Mouse (Mus musculus) spleen, embryonic (tissue): Measurements from ENCODE around the gene Ppp1r32.

Source experiments
- CTCF ChIA-PET: fragments of 350-600 bp; sonication (Branson Sonifier 250); formaldehyde crosslinking; loops from one replicate; lab custom pipeline; 2022; lab: Charles Lee

Ppp1r32 gene

DNA sequence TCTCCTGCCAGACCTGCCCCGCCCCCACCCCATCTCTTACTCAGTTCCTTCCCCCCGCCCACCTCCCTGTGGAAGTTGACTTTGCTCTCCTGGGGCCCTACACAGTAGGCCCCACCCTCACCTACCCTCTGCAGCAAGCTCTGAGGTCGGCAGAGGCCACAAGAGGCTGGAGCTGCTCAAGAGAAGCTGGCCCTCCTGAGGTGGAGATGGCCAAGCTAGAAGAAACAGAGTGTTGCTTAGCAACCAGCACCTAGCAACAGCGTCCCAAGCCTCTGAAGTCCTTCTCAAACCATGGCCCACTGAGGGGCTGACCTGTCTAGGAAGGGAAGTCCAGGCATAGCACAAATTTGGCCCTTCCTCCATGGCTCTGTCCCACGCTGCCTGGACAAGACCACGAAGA is at the start of gene Ppp1r32:
Gene Ppp1r32, minus strand, starts transcription at position 226 of the 400 bp plus-strand sequence.
- CTCF ChIA-PET: no interaction called here

- CTCF ChIA-PET: interaction anchor here (0.6 kb wide), 1 partner anchor 522 kb away, joined by 5 read pairs; no protein-coding TSS in a partner anchor
Observed at GRCm38 (mm10) chr19:10530082-10530481, 47.4 kb upstream of the Ppp1r32 start.

- CTCF ChIA-PET: interaction anchor here (1.0 kb wide), 1 partner anchor 8 kb away, joined by 3 read pairs; no protein-coding TSS in a partner anchor
Observed at GRCm38 (mm10) chr19:10525910-10526309, 43.2 kb upstream of the Ppp1r32 start, which contains the start of gene Sdhaf2. Sdhaf2 (minus strand) TSS chr19:10526142.

GRCm38 (mm10) chr19:10525106-10525901 is 42.6 kb upstream of the Ppp1r32 start, which contains the start of gene Cpsf7:
Cpsf7 (plus strand) TSS chr19:10525266.
- CTCF ChIA-PET: interaction anchor here (0.6 to 1.0 kb wide), 3 partner anchors 9 to 58 kb away, joined by 3 to 10 read pairs (median 4); no protein-coding TSS in a partner anchor

DNA sequence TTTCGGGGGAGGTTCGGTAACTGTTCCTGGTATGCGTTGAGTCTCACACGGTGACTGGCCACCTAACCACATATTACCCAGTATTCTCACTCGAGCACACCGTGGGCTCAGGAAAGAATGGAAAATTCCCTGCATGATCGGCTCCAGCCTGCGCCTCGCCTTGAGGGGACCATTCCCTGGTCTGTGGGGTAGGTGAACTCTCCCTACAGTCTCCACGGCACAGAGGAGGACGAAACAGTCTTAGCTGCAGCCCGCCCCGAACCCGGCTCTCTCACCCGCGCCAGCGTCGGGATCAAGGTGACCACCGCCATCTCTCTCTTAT is 42.0 kb upstream of the Ppp1r32 start:
- CTCF ChIA-PET: interaction anchor here (0.6 kb wide), 1 partner anchor 59 kb away, joined by 10 read pairs; no protein-coding TSS in a partner anchor

GRCm38 (mm10) chr19:10523483-10524080 is 40.9 kb upstream of the Ppp1r32 start:
- CTCF ChIA-PET: interaction anchor here (0.5 to 0.7 kb wide), 5 partner anchors 19 to 1674 kb away, joined by 3 to 6 read pairs (median 3); no protein-coding TSS in a partner anchor

- CTCF ChIA-PET: interaction anchor here (0.7 kb wide), 1 partner anchor 75 kb away, joined by 3 read pairs; no protein-coding TSS in a partner anchor
Observed at GRCm38 (mm10) chr19:10521926-10522325, 39.2 kb upstream of the Ppp1r32 start.

- CTCF ChIA-PET: no interaction called here
Observed at GRCm38 (mm10) chr19:10520355-10520754, 37.6 kb upstream of the Ppp1r32 start.

DNA sequence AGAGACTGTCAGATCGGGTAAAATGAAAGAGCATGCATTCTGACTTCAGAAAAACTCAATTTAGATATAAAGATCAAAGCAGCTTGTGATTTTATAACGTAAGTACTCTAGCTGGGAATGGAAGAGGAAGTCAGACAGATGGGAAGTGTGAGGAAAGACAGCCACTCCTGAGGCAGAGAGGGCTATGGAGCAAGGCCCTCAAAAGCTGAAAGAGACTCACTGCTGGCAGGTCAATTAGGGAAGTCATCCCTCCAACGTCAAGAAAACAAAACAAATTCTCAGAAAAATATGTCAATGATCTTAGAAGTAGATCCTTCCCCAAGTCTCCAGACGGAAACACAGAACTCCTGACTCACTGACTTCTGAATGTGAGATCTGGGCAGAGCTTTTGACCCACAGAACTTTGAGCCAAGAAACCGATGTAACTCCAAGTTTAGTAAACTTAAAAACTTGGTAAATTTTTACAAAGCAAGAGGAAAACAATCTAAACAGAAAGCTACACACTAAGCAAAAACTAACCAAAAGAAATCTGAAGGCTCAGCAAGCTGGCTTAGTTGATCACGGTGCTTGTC is 28.1 kb upstream of the Ppp1r32 start:
- CTCF ChIA-PET: no interaction called here

DNA sequence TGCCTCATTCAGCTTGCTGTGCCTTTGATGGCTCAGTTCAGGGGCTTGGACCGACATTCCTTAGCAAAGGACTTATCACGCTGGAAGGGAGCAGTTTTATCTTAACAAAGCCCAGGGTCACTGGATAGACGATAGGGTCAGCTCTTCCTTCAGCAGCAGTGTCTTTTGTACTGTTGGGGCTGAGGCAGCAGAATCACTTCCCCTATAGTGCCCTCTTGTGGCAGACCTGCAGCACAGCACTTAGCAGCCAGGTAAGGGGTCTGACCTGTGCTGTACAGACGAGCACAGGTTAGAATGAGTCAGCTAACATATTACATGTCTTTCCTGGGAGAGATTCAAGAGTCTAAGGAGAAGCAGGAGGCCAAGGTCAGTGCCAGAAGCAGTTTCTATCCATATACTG is 19.8 kb upstream of the Ppp1r32 start:
- CTCF ChIA-PET: no interaction called here

DNA sequence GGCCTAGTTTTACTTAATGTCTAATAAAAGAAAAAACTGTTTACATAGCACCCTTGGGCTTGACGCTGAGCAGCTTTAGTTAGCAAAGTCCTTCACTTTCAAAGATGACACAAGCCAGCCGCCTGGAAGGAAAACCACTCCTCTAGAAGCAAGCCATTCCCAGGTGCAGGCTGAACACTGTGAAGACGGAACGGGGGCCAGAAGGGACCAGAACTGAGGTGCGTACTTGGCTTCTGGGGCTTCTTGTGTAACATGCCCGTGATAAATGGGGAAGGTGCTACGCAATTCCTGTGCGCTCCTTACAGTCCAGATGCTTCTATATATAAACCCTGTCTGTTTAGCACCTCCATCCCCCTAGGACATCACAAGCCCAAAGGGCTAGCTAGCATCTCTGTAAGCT is 17.9 kb upstream of the Ppp1r32 start:
- CTCF ChIA-PET: no interaction called here

DNA sequence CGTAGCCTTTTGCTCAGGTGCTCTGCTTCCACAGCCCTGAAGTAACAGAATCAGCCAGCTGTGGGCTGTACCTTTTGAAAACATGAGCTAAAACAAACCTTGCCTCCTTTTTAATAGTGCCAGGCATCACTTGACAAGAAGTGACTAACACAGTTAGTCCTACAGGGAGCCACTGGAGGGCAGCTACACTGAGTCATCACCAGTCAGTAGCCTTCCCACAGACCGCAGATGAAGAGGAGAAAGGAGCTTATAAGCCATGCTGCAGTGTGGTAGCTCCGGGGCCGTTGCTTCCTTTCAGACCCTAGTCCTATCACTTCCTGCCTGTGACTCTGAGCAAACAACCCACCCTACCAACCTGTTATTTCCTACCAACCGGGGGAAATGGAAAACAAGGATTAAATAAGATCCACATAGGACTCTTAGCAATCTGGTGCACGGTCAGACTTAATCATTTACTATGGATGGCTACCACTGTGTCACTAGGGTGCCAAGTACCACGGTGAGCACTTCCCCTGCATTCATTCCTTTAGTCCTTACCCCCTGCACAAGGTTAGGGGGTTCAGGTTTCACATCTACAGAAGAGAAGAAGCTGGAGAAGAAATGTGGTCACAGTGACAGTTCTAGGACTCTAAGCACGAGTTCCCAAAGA is 14.9 kb upstream of the Ppp1r32 start:
- CTCF ChIA-PET: no interaction called here

DNA sequence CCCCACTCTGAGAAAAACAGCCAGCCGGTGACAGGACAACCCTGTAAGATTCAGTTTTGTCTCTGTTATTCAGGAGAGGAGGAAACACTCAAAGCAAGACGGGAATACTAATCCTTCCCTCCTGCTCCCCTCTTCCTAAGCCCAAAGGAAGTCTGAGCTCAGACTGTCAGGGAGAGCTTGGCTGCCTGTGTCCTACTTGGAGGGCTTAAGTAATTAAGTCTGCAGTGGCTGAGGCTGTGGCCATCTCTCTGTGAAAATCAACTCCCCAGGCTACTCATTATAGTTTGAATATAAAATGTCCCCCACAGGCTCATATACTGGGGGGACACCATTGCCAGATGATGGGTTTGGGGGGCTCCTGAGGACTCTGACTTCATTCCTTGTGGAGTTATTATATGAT is 14.2 kb upstream of the Ppp1r32 start:
- CTCF ChIA-PET: no interaction called here

DNA sequence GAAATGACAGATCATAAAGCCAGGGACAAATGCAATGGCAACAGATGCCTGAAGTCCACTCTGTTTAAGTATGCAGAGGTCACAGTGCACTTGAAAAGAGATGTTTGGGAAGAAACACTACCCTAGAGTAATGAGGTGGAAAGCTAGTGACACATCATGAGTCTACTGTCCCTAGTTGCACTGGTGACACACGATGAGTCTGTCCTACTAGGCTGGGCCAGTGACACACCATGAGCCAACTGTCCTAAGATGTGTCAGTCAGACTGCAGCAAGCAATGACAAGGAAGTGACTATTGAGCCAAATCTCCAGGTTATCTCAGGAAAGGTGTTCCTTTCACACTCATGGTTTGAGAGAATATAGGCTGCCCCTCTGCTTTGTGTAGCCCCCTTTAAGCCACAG is 12.9 kb upstream of the Ppp1r32 start:
- CTCF ChIA-PET: no interaction called here

- CTCF ChIA-PET: interaction anchor here (1.3 to 1.4 kb wide), 2 partner anchors 34 to 36 kb away, joined by 3 read pairs; no protein-coding TSS in a partner anchor
Observed at GRCm38 (mm10) chr19:10486264-10486738, 3.6 kb upstream of the Ppp1r32 start.

- CTCF ChIA-PET: no interaction called here
Observed at GRCm38 (mm10) chr19:10479541-10479940, 3.2 kb downstream of the Ppp1r32 start.

DNA sequence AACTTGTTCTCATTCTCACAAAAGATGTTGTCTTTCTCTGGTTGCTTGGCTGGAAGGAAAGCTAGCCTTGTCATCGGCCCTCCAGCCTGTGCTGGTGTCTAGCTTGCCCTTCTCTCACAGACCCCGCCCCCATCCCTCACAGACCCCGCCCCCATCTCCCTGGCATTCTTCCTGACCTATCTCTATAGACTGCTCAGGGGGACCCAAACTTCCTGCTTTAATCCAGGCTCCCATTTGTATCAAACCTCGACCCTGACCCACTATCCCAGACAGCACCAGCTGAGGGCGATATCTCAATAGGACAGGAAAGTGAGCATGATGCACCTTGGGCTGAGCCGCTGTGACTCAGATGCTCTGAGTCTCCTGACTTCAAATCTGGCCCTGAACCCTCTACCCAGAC is 8.9 kb downstream of the Ppp1r32 start:
- CTCF ChIA-PET: no interaction called here

DNA sequence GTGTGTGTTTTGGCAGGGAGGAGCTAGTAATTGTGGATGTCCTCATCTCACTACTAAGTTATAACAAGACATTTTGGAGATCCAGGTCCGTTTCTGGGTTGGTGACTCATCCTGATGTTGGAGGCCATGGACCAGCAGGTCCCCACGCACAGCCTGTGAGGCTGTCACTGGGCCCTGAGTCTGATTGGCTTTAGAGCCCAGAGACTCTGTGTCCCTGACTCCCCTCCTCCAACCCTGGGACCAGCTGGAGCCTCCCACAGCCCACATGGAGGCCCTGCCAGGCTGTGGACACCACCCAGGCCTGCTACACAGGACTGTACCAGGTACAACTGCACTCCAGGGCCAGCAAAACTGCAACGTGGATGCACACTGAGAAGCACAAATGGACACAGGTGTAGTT is 9.8 kb downstream of the Ppp1r32 start:
- CTCF ChIA-PET: no interaction called here

DNA sequence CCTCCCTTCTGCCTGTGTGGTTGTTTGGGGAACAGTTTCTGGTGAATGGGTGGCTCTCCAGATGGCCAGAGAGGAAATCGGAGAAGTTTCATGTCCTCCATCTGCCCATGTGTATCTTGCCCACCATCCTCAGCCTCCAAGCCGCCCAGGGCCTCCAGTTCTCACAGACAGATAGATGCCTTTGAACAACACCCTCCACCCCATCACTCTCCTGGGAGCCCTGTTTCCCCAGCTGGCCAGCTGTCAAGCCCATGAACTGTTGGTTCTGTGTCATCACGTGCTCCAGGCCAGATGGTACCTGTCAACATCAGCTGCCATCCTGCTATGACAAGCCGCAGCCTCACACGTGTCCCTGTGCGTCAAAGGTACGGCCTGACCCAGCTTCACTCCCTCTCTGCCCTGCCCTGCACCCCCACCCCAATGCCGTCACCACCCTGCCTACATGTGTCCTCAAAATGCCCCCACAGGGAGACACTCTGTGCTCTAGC is 13.5 kb downstream of the Ppp1r32 start:
- CTCF ChIA-PET: no interaction called here

DNA sequence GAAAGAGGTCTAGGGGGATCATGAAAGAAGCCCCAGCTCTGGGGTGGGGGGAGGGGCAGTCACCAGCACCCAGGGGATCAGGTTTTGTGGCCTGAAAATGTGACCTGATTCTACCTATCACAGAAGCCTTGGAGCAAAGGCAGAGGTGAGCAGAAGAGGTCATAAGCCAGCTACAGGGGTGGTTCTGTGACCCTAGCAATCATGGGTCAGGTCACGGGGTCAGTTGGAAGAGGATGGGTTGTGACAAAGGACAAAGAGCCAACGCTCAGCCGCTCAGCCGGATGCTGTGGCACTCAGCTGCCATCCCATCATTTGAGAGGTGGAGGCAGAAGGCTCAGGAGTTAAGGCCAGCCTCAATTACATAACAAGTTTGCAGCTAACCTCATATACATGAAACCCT is 18.3 kb downstream of the Ppp1r32 start:
- CTCF ChIA-PET: no interaction called here

- CTCF ChIA-PET: interaction anchor here (0.7 kb wide), 1 partner anchor 17 kb away, joined by 9 read pairs; no protein-coding TSS in a partner anchor
Observed at GRCm38 (mm10) chr19:10461584-10461983, 21.1 kb downstream of the Ppp1r32 start.
